In the genomic region with DNA sequence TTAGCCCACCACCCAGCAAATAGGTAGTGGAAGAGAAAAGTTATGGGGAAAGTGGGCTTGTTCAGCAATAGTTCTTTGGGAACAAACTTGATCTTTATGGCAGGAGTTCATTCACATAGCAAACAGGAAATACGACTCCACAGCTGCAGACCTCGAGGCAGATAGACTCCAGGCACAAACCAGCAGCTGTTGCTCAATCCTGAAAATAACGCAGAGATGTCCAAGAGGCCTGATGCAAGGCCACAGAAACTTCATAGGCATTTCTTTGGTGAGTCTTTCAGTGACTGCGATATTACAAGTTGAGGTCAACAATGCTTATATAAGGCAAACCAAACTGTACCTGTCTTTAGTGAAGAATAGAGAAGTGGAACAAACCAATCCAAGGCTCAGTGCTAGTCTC, we compare ENCODE assay signal across 18 mouse cellular contexts. TPM values are rescaled to one million over a fixed set of nuclear protein-coding genes. Genes with fewer than 3 reads are reported as not detected.
DNase-seq lines count a peak whose midpoint lies in the region; TF ChIP-seq lines count a peak whose summit lies in the region.
"Not testable (repeated sequence)": the region's sequence is repeated elsewhere in the genome, so short reads cannot be mapped to it uniquely, and the experiment has no call there.
"Had no signal": no experiment of that assay in that cellular context is flagged by ENCODE, and none has a peak within 500 bp of the region (broad histone marks: within the 10 kb centered on the region; RNA-seq: fewer than 3 reads in every experiment).

No protein-coding gene starts in this region.

- not testable (repeated sequence) for TF ChIP-seq CTCF in C2C12 (IDR thresholded peaks at IDR 0.05; ENCODE audit: control insufficient read depth, insufficient read depth, insufficient read length); MEL (IDR thresholded peaks at IDR 0.05 in 2 of 3, conservative IDR thresholded peaks at IDR 0.05 in 1 of 3; ENCODE audit: control insufficient read depth in 1 of 3, insufficient read depth in 1 of 3, low read depth in 2 of 3, low read length in 3 of 3, poor library complexity in 1 of 3, severe bottlenecking in 1 of 3)

- TF ChIP-seq RAD21 in MEL (IDR thresholded peaks at IDR 0.05; ENCODE audit: low read depth, low read length): not testable (repeated sequence)

- H3K4me1 ChIP-seq in MEL (ENCODE audit: control insufficient read depth in 1 of 2, insufficient read depth in 2 of 2, low read length in 2 of 2): not testable (repeated sequence)

- not testable (repeated sequence) for H3K4me3 ChIP-seq in C2C12 (ENCODE audit: insufficient read depth, poor library complexity, severe bottlenecking); MEL (ENCODE audit: control insufficient read depth in 1 of 2, insufficient read depth in 1 of 2, low read depth in 2 of 2, low read length in 2 of 2); myocyte

- H3K4me2 ChIP-seq in myocyte (ENCODE audit: low read depth): not testable (repeated sequence)

- H3K9me3 ChIP-seq in MEL (replicated peaks; ENCODE audit: insufficient read depth, low read length): not testable (repeated sequence)

- H3K9ac ChIP-seq in MEL (ENCODE audit: control insufficient read depth, low read depth, low read length, poor library complexity, severe bottlenecking): not testable (repeated sequence)

- not testable (repeated sequence) for H3K27me3 ChIP-seq in C2C12 (ENCODE audit: control insufficient read depth, insufficient read depth, insufficient read length); MEL (ENCODE audit: control insufficient read depth in 1 of 2, insufficient read depth in 2 of 2, low read length in 2 of 2); myocyte (ENCODE audit: control insufficient read depth, insufficient read depth, insufficient read length)

- not testable (repeated sequence) for TF ChIP-seq EP300 in MEL (IDR thresholded peaks at IDR 0.05; ENCODE audit: low read depth in 1 of 2, low read length in 2 of 2)

- peak; percentile 17 for DNase-seq in MEL (ENCODE audit: low read depth, low spot score)
- DNase-seq in gonadal fat pad, adult 2 months (ENCODE audit: low read depth): peak; percentile 5

- not testable (repeated sequence) for H3K27ac ChIP-seq in MEL (ENCODE audit: control insufficient read depth, low read depth, low read length)

- not testable (repeated sequence) for TF ChIP-seq POLR2A in MEL (IDR thresholded peaks at IDR 0.05; ENCODE audit: control insufficient read depth in 1 of 2, insufficient read depth in 1 of 2, low read depth in 1 of 2, low read length in 2 of 2, poor library complexity in 1 of 2); myocyte (IDR thresholded peaks at IDR 0.05; ENCODE audit: insufficient read length, low read depth)

- not testable (repeated sequence) for H3ac ChIP-seq in C2C12 (ENCODE audit: control insufficient read depth, insufficient read length, low read depth); myocyte (ENCODE audit: control insufficient read depth, insufficient read length)

- H3K36me3 ChIP-seq in C2C12 (ENCODE audit: control insufficient read depth, insufficient read depth); MEL (ENCODE audit: control insufficient read depth in 1 of 2, insufficient read depth in 2 of 2, low read length in 2 of 2); myocyte (ENCODE audit: control insufficient read depth, insufficient read depth): not testable (repeated sequence)

- H3K79me3 ChIP-seq in C2C12 (ENCODE audit: low read depth): not testable (repeated sequence)

- not testable (repeated sequence) for H3K79me2 ChIP-seq in C2C12 (ENCODE audit: control insufficient read depth, insufficient read depth); MEL (ENCODE audit: control insufficient read depth, insufficient read depth, low read length, poor library complexity); myocyte (ENCODE audit: control insufficient read depth, insufficient read depth)

TF ChIP-seq in C2C12, 6 proteins besides CTCF, POLR2A, EP300 and RAD21:
- TF ChIP-seq CEBPB (IDR thresholded peaks at IDR 0.05; ENCODE audit: low read depth): peak; percentile 32

TF ChIP-seq in myocyte, 11 proteins besides CTCF, POLR2A, EP300 and RAD21:
- TF ChIP-seq MYOG (IDR thresholded peaks at IDR 0.05; ENCODE audit: control insufficient read depth in 1 of 3, insufficient read depth in 1 of 3, insufficient read length in 2 of 3, low read depth in 2 of 3): peak in 2 of 3 experiments; percentile 48 to 83
- TF ChIP-seq MYOD1 (IDR thresholded peaks at IDR 0.05; ENCODE audit: control insufficient read depth in 1 of 3, insufficient read length in 2 of 3, low read depth in 2 of 3): peak; percentile 63 to 71 (median 68)
- peak; percentile 98 for TF ChIP-seq CEBPB (IDR thresholded peaks at IDR 0.05; ENCODE audit: insufficient read depth, poor library complexity, severe bottlenecking)
- peak; percentile 69 for TF ChIP-seq TCF12 (IDR thresholded peaks at IDR 0.05; ENCODE audit: insufficient read depth, poor library complexity, severe bottlenecking)

RNA-seq across cellular contexts. Expression of gene Gm5662, which starts 18.8 kb away (rescaled TPM):
- 0.15 TPM for polyA plus RNA-seq in C2C12 (2012; fragmentation: generic; extraction: Trizol)
- total RNA-seq in MEL (2012; rRNA removed): not detected in 2 replicates
- polyA plus RNA-seq in MEL (2012; ENCODE audit: insufficient read depth in 1 of 2, insufficient read length in 2 of 2, low read depth in 1 of 2, low replicate concordance in 2 of 2, missing spikeins in 1 of 2): not detected
- polyA plus RNA-seq in gonadal fat pad, adult 2 months (2012; rRNA removed): not detected in 2 replicates
- polyA plus RNA-seq in myocyte (2012; fragmentation: generic; extraction: Trizol): 1.2 TPM
- total RNA-seq: adrenal gland, adult 18-20 months; adrenal gland, adult 2 months; adrenal gland, adult 8-10 months; adrenal gland, postnatal 10 days; adrenal gland, postnatal 14 days; adrenal gland, postnatal 25 days; adrenal gland, postnatal 36 days; adrenal gland, postnatal 4 days; CH12.LX had no signal
- polyA plus RNA-seq: activated CD4-positive, CD25-positive, alpha-beta regulatory T cell, adult 4 months; adrenal gland, adult 2 months; brain, embryonic 14.5 days; CD4-positive, CD25-positive, alpha-beta regulatory T cell, adult 4 months; cerebellum, adult 2 months had no signal

RNA-seq across cellular contexts. Expression of gene Gm5039, which starts 30.7 kb away (rescaled TPM):
- polyA plus RNA-seq in C2C12 (2012; fragmentation: generic; extraction: Trizol) (0.33 TPM), MEL (2012; ENCODE audit: insufficient read depth in 1 of 2, insufficient read length in 2 of 2, low read depth in 1 of 2, low replicate concordance in 2 of 2, missing spikeins in 1 of 2) (under 1 TPM in 1 of 2 experiments, not detected in 1; 0.06 TPM), myocyte (2012; fragmentation: generic; extraction: Trizol) (0.95 TPM)
- not detected in 2 replicates for total RNA-seq in MEL (2012; rRNA removed)
- not detected in 2 replicates for polyA plus RNA-seq in gonadal fat pad, adult 2 months (2012; rRNA removed)
- total RNA-seq: adrenal gland, adult 18-20 months; adrenal gland, adult 2 months; adrenal gland, adult 8-10 months; adrenal gland, postnatal 10 days; adrenal gland, postnatal 14 days; adrenal gland, postnatal 25 days; adrenal gland, postnatal 36 days; adrenal gland, postnatal 4 days; CH12.LX had no signal
- polyA plus RNA-seq: activated CD4-positive, CD25-positive, alpha-beta regulatory T cell, adult 4 months; adrenal gland, adult 2 months; brain, embryonic 14.5 days; CD4-positive, CD25-positive, alpha-beta regulatory T cell, adult 4 months; cerebellum, adult 2 months; G1E had no signal

RNA-seq across cellular contexts. Expression of gene Gm8332, which starts 43.2 kb away (rescaled TPM):
- polyA plus RNA-seq in C2C12 (2012; fragmentation: generic; extraction: Trizol) (0.88 TPM), MEL (2012; ENCODE audit: insufficient read depth in 1 of 2, insufficient read length in 2 of 2, low read depth in 1 of 2, low replicate concordance in 2 of 2, missing spikeins in 1 of 2) (not detected), myocyte (2012; fragmentation: generic; extraction: Trizol) (4.4 TPM)
- not detected in 2 replicates for total RNA-seq in MEL (2012; rRNA removed)
- polyA plus RNA-seq in gonadal fat pad, adult 2 months (2012; rRNA removed): not detected in 2 replicates
- total RNA-seq: adrenal gland, adult 18-20 months; adrenal gland, adult 2 months; adrenal gland, adult 8-10 months; adrenal gland, postnatal 10 days; adrenal gland, postnatal 14 days; adrenal gland, postnatal 25 days; adrenal gland, postnatal 36 days; adrenal gland, postnatal 4 days; CH12.LX had no signal
- polyA plus RNA-seq: activated CD4-positive, CD25-positive, alpha-beta regulatory T cell, adult 4 months; adrenal gland, adult 2 months; brain, embryonic 14.5 days; CD4-positive, CD25-positive, alpha-beta regulatory T cell, adult 4 months; cerebellum, adult 2 months had no signal
